Mouse (Mus musculus): ENCODE data around the gene Atxn2. TPM values are rescaled to one million over a fixed set of nuclear protein-coding genes. Genes with fewer than 3 reads are reported as not detected.
"Not testable (repeated sequence)": the region's sequence is repeated elsewhere in the genome, so short reads cannot be mapped to it uniquely, and the experiment has no call there.

Gene Atxn2
- polyA plus RNA-seq, 1 experiment from 2014 or later: 23.0 TPM

GRCm38 (mm10) chr5:121847269-121847668 lies 136.1 kb downstream of the Atxn2 start:
- H3K36me3 ChIP-seq (replicated peaks); H3K4me2 ChIP-seq; H3K9me3 ChIP-seq (replicated peaks); ATAC-seq (ENCODE audit: insufficient read depth); H3K27ac ChIP-seq (replicated peaks); H3K9ac ChIP-seq; H3K4me3 ChIP-seq (replicated peaks): not testable (repeated sequence)
- 44% methylated on average over 3 of the region's 3 CpGs for WGBS (ENCODE audit: insufficient replicate concordance)
- H3K27me3 ChIP-seq: peaks cover 48% of the 10 kb centered on the region
- peaks cover 53% of the 10 kb centered on the region for H3K4me1 ChIP-seq (replicated peaks)

GRCm38 (mm10) chr5:121848035-121848519 lies 136.9 kb downstream of the Atxn2 start:
- Histone ChIP-seq H3K27me3 (peaks cover 40% of the 10 kb centered on the region), H3K9me3 (replicated peaks) (no peaks in the 10 kb centered on the region), H3K9ac (peak overlapping the region; percentile 72), H3K4me2 (peak overlapping the region; percentile 91), H3K4me3 (replicated peaks) (peak overlapping the region; percentile 84), H3K36me3 (replicated peaks) (peaks cover 8% of the 10 kb centered on the region; the same call in 1 of the 2 replicates), H3K27ac (replicated peaks) (peak overlapping the region; percentile 76), H3K4me1 (replicated peaks) (peaks cover 49% of the 10 kb centered on the region)
- WGBS (ENCODE audit: insufficient replicate concordance): under 1% methylated on average over 17 of the region's 17 CpGs
- ATAC-seq (ENCODE audit: insufficient read depth): peak; percentile 52

GRCm38 (mm10) chr5:121848743-121849142 lies 137.6 kb downstream of the Atxn2 start, which contains the start of gene Pheta1:
Gene Pheta1 (plus strand): TSS chr5:121848984.
- Histone ChIP-seq H3K9ac (peak within 1 kb of the TSS; percentile 72), H3K9me3 (replicated peaks) (no peaks in the 10 kb centered on the region), H3K27ac (replicated peaks) (peak within 1 kb of the TSS; percentile 76), H3K4me1 (replicated peaks) (peaks cover 48% of the 10 kb centered on the region), H3K36me3 (replicated peaks) (peaks cover 9% of the 10 kb centered on the region; the same call in 1 of the 2 replicates), H3K27me3 (peaks cover 33% of the 10 kb centered on the region), H3K4me2 (peak within 1 kb of the TSS; percentile 91), H3K4me3 (replicated peaks) (peak within 1 kb of the TSS; percentile 84)
- under 1% methylated on average over 41 of the region's 42 CpGs for WGBS (ENCODE audit: insufficient replicate concordance)
- peak; percentile 81 for ATAC-seq (ENCODE audit: insufficient read depth)

GRCm38 (mm10) chr5:121849478-121850349 lies 138.6 kb downstream of the Atxn2 start:
- no peaks in the 10 kb centered on the region for H3K9me3 ChIP-seq (replicated peaks)
- peaks cover 24% of the 10 kb centered on the region for H3K27me3 ChIP-seq
- H3K4me1 ChIP-seq (replicated peaks): peaks cover 48% of the 10 kb centered on the region
- peak overlapping the region; percentile 91 for H3K4me2 ChIP-seq
- H3K4me3 ChIP-seq (replicated peaks): peak overlapping the region; percentile 84
- peaks cover 9% of the 10 kb centered on the region; the same call in 1 of the 2 replicates for H3K36me3 ChIP-seq (replicated peaks)
- ATAC-seq (ENCODE audit: insufficient read depth): no peak
- H3K27ac ChIP-seq (replicated peaks): 0 out of 2 replicates have a peak overlapping the region, but pooled peaks have one; percentile 0
- H3K9ac ChIP-seq: 0 out of 2 replicates have a peak overlapping the region, but pooled peaks have one; percentile 2
- WGBS (ENCODE audit: insufficient replicate concordance): 43% methylated on average over 20 of the region's 20 CpGs

GRCm38 (mm10) chr5:121853368-121854051 lies 142.4 kb downstream of the Atxn2 start:
- Histone ChIP-seq H3K27ac (replicated peaks) (peak overlapping the region; percentile 62), H3K27me3 (0 out of 2 replicates have a peak, but pooled peaks cover 7% of the 10 kb centered on the region), H3K9me3 (replicated peaks) (no peaks in the 10 kb centered on the region), H3K4me3 (replicated peaks) (no peak overlapping the region), H3K36me3 (replicated peaks) (peaks cover 9% of the 10 kb centered on the region; the same call in 1 of the 2 replicates), H3K9ac (no peak overlapping the region), H3K4me1 (replicated peaks) (peaks cover 34% of the 10 kb centered on the region), H3K4me2 (no peak overlapping the region)
- peak; percentile 67 for ATAC-seq (ENCODE audit: insufficient read depth)
- WGBS (ENCODE audit: insufficient replicate concordance): 81% methylated on average over 9 of the region's 9 CpGs

- WGBS (ENCODE audit: insufficient replicate concordance): 72% methylated on average over 10 of the region's 10 CpGs
- no peak overlapping the region for H3K27ac ChIP-seq (replicated peaks)
- H3K4me1 ChIP-seq (replicated peaks): peaks cover 27% of the 10 kb centered on the region
Measured at GRCm38 (mm10) chr5:121854768-121855167, 143.6 kb downstream of the Atxn2 start.

GRCm38 (mm10) chr5:121856740-121857139 lies 145.6 kb downstream of the Atxn2 start:
- 64% methylated on average over 11 of the region's 11 CpGs for WGBS (ENCODE audit: insufficient replicate concordance)
- H3K9ac ChIP-seq: no peak overlapping the region

More at GRCm38 (mm10) chr5:121854768-121855167, 143.6 kb downstream of the Atxn2 start:
- H3K4me2 ChIP-seq: no peak overlapping the region
- H3K9me3 ChIP-seq (replicated peaks): no peaks in the 10 kb centered on the region
- no peak for ATAC-seq (ENCODE audit: insufficient read depth)
- no peak overlapping the region for H3K4me3 ChIP-seq (replicated peaks)
- 0 out of 2 replicates have a peak, but pooled peaks cover 5% of the 10 kb centered on the region for H3K27me3 ChIP-seq
- H3K9ac ChIP-seq: no peak overlapping the region
- peaks cover 9% of the 10 kb centered on the region; the same call in 1 of the 2 replicates for H3K36me3 ChIP-seq (replicated peaks)

GRCm38 (mm10) chr5:121858427-121858826 lies 147.3 kb downstream of the Atxn2 start:
- Histone ChIP-seq H3K36me3 (replicated peaks) (no peaks in the 10 kb centered on the region), H3K9ac (no peak overlapping the region), H3K27me3 (no peaks in the 10 kb centered on the region), H3K9me3 (replicated peaks) (no peaks in the 10 kb centered on the region), H3K4me3 (replicated peaks) (no peak overlapping the region), H3K27ac (replicated peaks) (0 out of 2 replicates have a peak overlapping the region, but pooled peaks have one; percentile 3), H3K4me2 (no peak overlapping the region), H3K4me1 (replicated peaks) (peaks cover 5% of the 10 kb centered on the region; the same call in 1 of the 2 replicates)
- 66% methylated on average over 12 of the region's 12 CpGs for WGBS (ENCODE audit: insufficient replicate concordance)
- ATAC-seq (ENCODE audit: insufficient read depth): no peak

More at GRCm38 (mm10) chr5:121856740-121857139, 145.6 kb downstream of the Atxn2 start:
- Histone ChIP-seq H3K27me3 (no peaks in the 10 kb centered on the region), H3K27ac (replicated peaks) (no peak overlapping the region), H3K4me1 (replicated peaks) (peaks cover 13% of the 10 kb centered on the region; the same call in 1 of the 2 replicates), H3K4me3 (replicated peaks) (no peak overlapping the region), H3K36me3 (replicated peaks) (peaks cover 9% of the 10 kb centered on the region; the same call in 1 of the 2 replicates), H3K9me3 (replicated peaks) (no peaks in the 10 kb centered on the region), H3K4me2 (no peak overlapping the region)
- ATAC-seq (ENCODE audit: insufficient read depth): no peak

- Histone ChIP-seq H3K27ac (replicated peaks) (no peak overlapping the region), H3K4me2 (no peak overlapping the region), H3K27me3 (no peaks in the 10 kb centered on the region), H3K9ac (no peak overlapping the region), H3K4me1 (replicated peaks) (0 out of 2 replicates have a peak, but pooled peaks cover 6% of the 10 kb centered on the region), H3K9me3 (replicated peaks) (no peaks in the 10 kb centered on the region), H3K4me3 (replicated peaks) (no peak overlapping the region), H3K36me3 (replicated peaks) (no peaks in the 10 kb centered on the region)
- no peak for ATAC-seq (ENCODE audit: insufficient read depth)
- WGBS (ENCODE audit: insufficient replicate concordance): 44% methylated on average over 5 of the region's 5 CpGs
Measured at GRCm38 (mm10) chr5:121861964-121862363, 150.8 kb downstream of the Atxn2 start.

- Histone ChIP-seq H3K36me3 (replicated peaks) (no peaks in the 10 kb centered on the region), H3K9me3 (replicated peaks) (no peaks in the 10 kb centered on the region), H3K4me3 (replicated peaks) (no peak overlapping the region), H3K27ac (replicated peaks) (no peak overlapping the region), H3K4me2 (no peak overlapping the region), H3K4me1 (replicated peaks) (0 out of 2 replicates have a peak, but pooled peaks cover 3% of the 10 kb centered on the region), H3K27me3 (no peaks in the 10 kb centered on the region), H3K9ac (no peak overlapping the region)
- ATAC-seq (ENCODE audit: insufficient read depth): no peak
- whole genome bisulfite sequencing (ENCODE audit: insufficient replicate concordance): 15% methylated on average over 9 of the region's 11 CpGs
Measured at GRCm38 (mm10) chr5:121864330-121864729, 153.2 kb downstream of the Atxn2 start.

All from liver, embryonic 15.5 days (tissue).